Mouse (Mus musculus) heart, postnatal 36 days (tissue): Measurements from ENCODE around the gene Mrpl51. TPM values are rescaled to one million over a fixed set of nuclear protein-coding genes. Genes with fewer than 3 reads are reported as not detected.
A peak's percentile ranks its signal among the peaks of the same experiment; 100 is the strongest.
"Not testable (repeated sequence)": the region's sequence is repeated elsewhere in the genome, so short reads cannot be mapped to it uniquely, and the experiment has no call there.

Source experiments
- DNase-seq, 2 experiments: peaks; one replicate each; pipeline ENCODE4 v3.0.0; 2021 to 2022
- intact Hi-C: fragments of 180-260 bp; cut with DNase I; formaldehyde crosslinking; loops from one replicate; pipeline ENCODE4 v1.15.1; 2025
- total RNA-seq, 2 experiments: library from RNA; stranded (reverse); gene quantifications; 2 replicates each; pipeline ENCODE4 v1.2.3; 2021

Gene Mrpl51
- total RNA-seq, 2 experiments from 2014 or later: 308 to 334 TPM

GRCm38 (mm10) chr6:125158944-125159492, 32.6 kb upstream of the Mrpl51 start:
- intact Hi-C loops: no loop called here

GRCm38 (mm10) chr6:125159773-125160557, 31.6 kb upstream of the Mrpl51 start:
- intact Hi-C loops: loop anchor here (5.0 kb wide), 2 partner anchors 67 to 112 kb away; no protein-coding TSS in a partner anchor
- no peak for DNase-seq

More at GRCm38 (mm10) chr6:125158944-125159492, 32.6 kb upstream of the Mrpl51 start:
- DNase-seq: no peak

- DNase-seq: peak in 1 of 2 experiments; percentile 31
- intact Hi-C loops: loop anchor here (5.0 kb wide), 2 partner anchors 67 to 112 kb away; no protein-coding TSS in a partner anchor
Observed at GRCm38 (mm10) chr6:125160558-125160853, 31.1 kb upstream of the Mrpl51 start.

- intact Hi-C loops: loop anchor here (5.0 kb wide), 2 partner anchors 66 to 111 kb away; no protein-coding TSS in a partner anchor
- DNase-seq: peak; percentile 70 to 77
Observed at GRCm38 (mm10) chr6:125160854-125161760, 30.5 kb upstream of the Mrpl51 start.

GRCm38 (mm10) chr6:125161971-125162370, 29.6 kb upstream of the Mrpl51 start:
- intact Hi-C loops: loop anchor here (5.0 kb wide), 2 partner anchors 65 to 110 kb away; no protein-coding TSS in a partner anchor
- peak; percentile 71 to 76 for DNase-seq

GRCm38 (mm10) chr6:125162615-125163305, 28.8 kb upstream of the Mrpl51 start:
- intact Hi-C loops: loop anchor here (5.0 kb wide), 2 partner anchors 65 to 110 kb away; no protein-coding TSS in a partner anchor
- not testable (repeated sequence) for DNase-seq

- intact Hi-C loops: loop anchor here (2.0 to 5.0 kb wide), 4 partner anchors 15 to 108 kb away; partner anchors contain the start of gene Nop2
- DNase-seq: peak; percentile 37 to 38
Observed at GRCm38 (mm10) chr6:125163801-125164657, 27.6 kb upstream of the Mrpl51 start.

- DNase-seq: peak; percentile 54 to 67
- intact Hi-C loops: loop anchor here (2.0 to 5.0 kb wide), 4 partner anchors 16 to 108 kb away; partner anchors contain the start of gene Nop2
Observed at GRCm38 (mm10) chr6:125164672-125165327, 26.8 kb upstream of the Mrpl51 start.

GRCm38 (mm10) chr6:125165328-125165891, 26.2 kb upstream of the Mrpl51 start:
- intact Hi-C loops: loop anchor here (2.0 kb wide), 2 partner anchors 17 to 35 kb away; partner anchors contain the start of gene Nop2
- DNase-seq: peak; percentile 96

- intact Hi-C loops: no loop called here
- DNase-seq: peak; percentile 87 to 89
Observed at GRCm38 (mm10) chr6:125166051-125166751, 25.4 kb upstream of the Mrpl51 start, which contains the start of gene Gapdh. Gene Gapdh, minus strand, starts transcription at chr6:125166467.

GRCm38 (mm10) chr6:125166861-125167650, 24.5 kb upstream of the Mrpl51 start:
- DNase-seq: peak in 1 of 2 experiments; percentile 61
- intact Hi-C loops: no loop called here

GRCm38 (mm10) chr6:125168086-125168485, 23.5 kb upstream of the Mrpl51 start:
- no peak for DNase-seq
- intact Hi-C loops: loop anchor here (2.0 kb wide), 1 partner anchor 23 kb away; the partner anchor contains the start of genes Mrpl51 and Ncapd2

- no peak for DNase-seq
- intact Hi-C loops: no loop called here
Observed at GRCm38 (mm10) chr6:125170194-125170593, 21.4 kb upstream of the Mrpl51 start.

- intact Hi-C loops: no loop called here
- no peak for DNase-seq
Observed at GRCm38 (mm10) chr6:125172474-125172873, 19.1 kb upstream of the Mrpl51 start.

- DNase-seq: no peak
- intact Hi-C loops: no loop called here
Observed at GRCm38 (mm10) chr6:125173256-125173655, 18.3 kb upstream of the Mrpl51 start.

- intact Hi-C loops: no loop called here
- DNase-seq: no peak
Observed at GRCm38 (mm10) chr6:125175469-125175868, 16.1 kb upstream of the Mrpl51 start.
